Mouse (Mus musculus): Measurements from ENCODE around the gene Herc6. TPM values are rescaled to one million over a fixed set of nuclear protein-coding genes. Genes with fewer than 3 reads are reported as not detected.

Gene Herc6
- total RNA-seq, 1 experiment from 2014 or later = 29.0 TPM

- no peak for ATAC-seq (replicated peaks in 1 of 2; ENCODE audit: insufficient read depth in 1 of 2, low FRiP score in 2 of 2, low TSS enrichment in 1 of 2, low read depth in 1 of 2, poor library complexity in 2 of 2, severe bottlenecking in 2 of 2)
Measured at GRCm38 (mm10) chr6:57565452-57565851, 15.3 kb upstream of the Herc6 start.

GRCm38 (mm10) chr6:57567630-57568029 lies 13.2 kb upstream of the Herc6 start:
- ATAC-seq (replicated peaks in 1 of 2; ENCODE audit: insufficient read depth in 1 of 2, low FRiP score in 2 of 2, low TSS enrichment in 1 of 2, low read depth in 1 of 2, poor library complexity in 2 of 2, severe bottlenecking in 2 of 2) = peak in 1 of 2 experiments; percentile 37; a peak in 1 of 4 replicates

- ATAC-seq (replicated peaks in 1 of 2; ENCODE audit: insufficient read depth in 1 of 2, low FRiP score in 2 of 2, low TSS enrichment in 1 of 2, low read depth in 1 of 2, poor library complexity in 2 of 2, severe bottlenecking in 2 of 2) = peak; percentile 73 to 79; a peak in 3 of 4 replicates
Measured at GRCm38 (mm10) chr6:57570170-57570974, 10.4 kb upstream of the Herc6 start.

GRCm38 (mm10) chr6:57571587-57571986 lies 9.2 kb upstream of the Herc6 start:
- no peak for ATAC-seq (replicated peaks in 1 of 2; ENCODE audit: insufficient read depth in 1 of 2, low FRiP score in 2 of 2, low TSS enrichment in 1 of 2, low read depth in 1 of 2, poor library complexity in 2 of 2, severe bottlenecking in 2 of 2)

GRCm38 (mm10) chr6:57581595-57581994 lies 795 bp downstream of the Herc6 start:
- peak; percentile 3 to 10; a peak in 1 of 4 replicates for ATAC-seq (replicated peaks in 1 of 2; ENCODE audit: insufficient read depth in 1 of 2, low FRiP score in 2 of 2, low TSS enrichment in 1 of 2, low read depth in 1 of 2, poor library complexity in 2 of 2, severe bottlenecking in 2 of 2)

- peak; percentile 40 to 62; a peak in 3 of 4 replicates for ATAC-seq (replicated peaks in 1 of 2; ENCODE audit: insufficient read depth in 1 of 2, low FRiP score in 2 of 2, low TSS enrichment in 1 of 2, low read depth in 1 of 2, poor library complexity in 2 of 2, severe bottlenecking in 2 of 2)
Measured at GRCm38 (mm10) chr6:57582356-57582755, 1.6 kb downstream of the Herc6 start.

GRCm38 (mm10) chr6:57605546-57606307 lies 24.9 kb downstream of the Herc6 start:
- no peak for ATAC-seq (replicated peaks in 1 of 2; ENCODE audit: insufficient read depth in 1 of 2, low FRiP score in 2 of 2, low TSS enrichment in 1 of 2, low read depth in 1 of 2, poor library complexity in 2 of 2, severe bottlenecking in 2 of 2)

- no peak for ATAC-seq (replicated peaks in 1 of 2; ENCODE audit: insufficient read depth in 1 of 2, low FRiP score in 2 of 2, low TSS enrichment in 1 of 2, low read depth in 1 of 2, poor library complexity in 2 of 2, severe bottlenecking in 2 of 2)
Measured at GRCm38 (mm10) chr6:57607999-57608398, 27.2 kb downstream of the Herc6 start.

- peak in 1 of 2 experiments; percentile 37; a peak in 1 of 4 replicates for ATAC-seq (replicated peaks in 1 of 2; ENCODE audit: insufficient read depth in 1 of 2, low FRiP score in 2 of 2, low TSS enrichment in 1 of 2, low read depth in 1 of 2, poor library complexity in 2 of 2, severe bottlenecking in 2 of 2)
Measured at GRCm38 (mm10) chr6:57609631-57610030, 28.8 kb downstream of the Herc6 start.

GRCm38 (mm10) chr6:57615788-57616187 lies 35.0 kb downstream of the Herc6 start:
- ATAC-seq (replicated peaks in 1 of 2; ENCODE audit: insufficient read depth in 1 of 2, low FRiP score in 2 of 2, low TSS enrichment in 1 of 2, low read depth in 1 of 2, poor library complexity in 2 of 2, severe bottlenecking in 2 of 2) = no peak

- ATAC-seq (replicated peaks in 1 of 2; ENCODE audit: insufficient read depth in 1 of 2, low FRiP score in 2 of 2, low TSS enrichment in 1 of 2, low read depth in 1 of 2, poor library complexity in 2 of 2, severe bottlenecking in 2 of 2) = no peak
Measured at GRCm38 (mm10) chr6:57639531-57639930, 58.7 kb downstream of the Herc6 start.

GRCm38 (mm10) chr6:57641789-57642188 lies 61.0 kb downstream of the Herc6 start:
- ATAC-seq (replicated peaks in 1 of 2; ENCODE audit: insufficient read depth in 1 of 2, low FRiP score in 2 of 2, low TSS enrichment in 1 of 2, low read depth in 1 of 2, poor library complexity in 2 of 2, severe bottlenecking in 2 of 2) = peak; percentile 93 to 99

- no peak for ATAC-seq (replicated peaks in 1 of 2; ENCODE audit: insufficient read depth in 1 of 2, low FRiP score in 2 of 2, low TSS enrichment in 1 of 2, low read depth in 1 of 2, poor library complexity in 2 of 2, severe bottlenecking in 2 of 2)
Measured at GRCm38 (mm10) chr6:57647256-57647655, 66.5 kb downstream of the Herc6 start.

- ATAC-seq (replicated peaks in 1 of 2; ENCODE audit: insufficient read depth in 1 of 2, low FRiP score in 2 of 2, low TSS enrichment in 1 of 2, low read depth in 1 of 2, poor library complexity in 2 of 2, severe bottlenecking in 2 of 2) = peak in 1 of 2 experiments; percentile 37; a peak in 1 of 4 replicates
Measured at GRCm38 (mm10) chr6:57661295-57661694, 80.5 kb downstream of the Herc6 start.

- ATAC-seq (replicated peaks in 1 of 2; ENCODE audit: insufficient read depth in 1 of 2, low FRiP score in 2 of 2, low TSS enrichment in 1 of 2, low read depth in 1 of 2, poor library complexity in 2 of 2, severe bottlenecking in 2 of 2) = no peak
Measured at GRCm38 (mm10) chr6:57684156-57684555, 103.4 kb downstream of the Herc6 start.

- peak; percentile 97 to 98 for ATAC-seq (replicated peaks in 1 of 2; ENCODE audit: insufficient read depth in 1 of 2, low FRiP score in 2 of 2, low TSS enrichment in 1 of 2, low read depth in 1 of 2, poor library complexity in 2 of 2, severe bottlenecking in 2 of 2)
Measured at GRCm38 (mm10) chr6:57691467-57692261, 110.9 kb downstream of the Herc6 start, which contains the start of gene Pyurf. TSS of gene Pyurf (minus strand) at chr6:57692078.

GRCm38 (mm10) chr6:57693116-57693515 lies 112.3 kb downstream of the Herc6 start:
- ATAC-seq (replicated peaks in 1 of 2; ENCODE audit: insufficient read depth in 1 of 2, low FRiP score in 2 of 2, low TSS enrichment in 1 of 2, low read depth in 1 of 2, poor library complexity in 2 of 2, severe bottlenecking in 2 of 2) = no peak

All from hematopoietic stem cell, adult 5-6 weeks (primary cell).